Mouse (Mus musculus) spleen, adult 2 months (tissue): ENCODE measurements around the gene Rin2. TPM values are rescaled to one million over a fixed set of nuclear protein-coding genes. Genes with fewer than 3 reads are reported as not detected.

Experiments used
- DNase-seq, 2 experiments: peaks; one replicate each; pipeline versions ENCODE4 v3.0.0 to v3.0.0-alpha.2; 2012 to 2021; ENCODE audit warnings: low spot score in 2 of 2, low read depth in 1 of 2
- H3K27ac ChIP-seq: fragments of 200-500 bp; 2 replicates; pipeline ENCODE4 v1.5.1; 2012; ENCODE audit warnings: low read length, inconsistent platforms; ENCODE audit not compliant: insufficient read depth
- H3K27me3 ChIP-seq: fragments of 200-500 bp; 2 replicates; pipeline ENCODE4 v1.6.1; 2012; ENCODE audit warnings: mild to moderate bottlenecking, moderate library complexity, low read length, inconsistent platforms; ENCODE audit not compliant: control insufficient read depth, insufficient read depth
- H3K36me3 ChIP-seq: fragments of 200-500 bp; 2 replicates; pipeline ENCODE4 v1.6.1; 2012; ENCODE audit warnings: mild to moderate bottlenecking, low read length, inconsistent platforms; ENCODE audit not compliant: control insufficient read depth, insufficient read depth
- H3K4me1 ChIP-seq: fragments of 200-500 bp; 2 replicates; pipeline ENCODE4 v1.6.1; 2011; ENCODE audit warnings: inconsistent platforms; ENCODE audit not compliant: control insufficient read depth, insufficient read depth, insufficient read length
- H3K4me3 ChIP-seq: fragments of 200-500 bp; 2 replicates; pipeline ENCODE4 v1.5.1; 2011; ENCODE audit warnings: mild to moderate bottlenecking, inconsistent platforms; ENCODE audit not compliant: insufficient read depth, insufficient read length; ENCODE audit errors: extremely low read depth
- CTCF ChIP-seq: fragments of 200-500 bp; IDR thresholded peaks from 2 replicates; pipeline ENCODE4 v1.5.1; 2011; ENCODE audit warnings: mild to moderate bottlenecking, inconsistent platforms; ENCODE audit not compliant: insufficient read depth, insufficient read length, insufficient replicate concordance; ENCODE audit errors: extremely low read depth
- POLR2A ChIP-seq: fragments of 200-500 bp; IDR thresholded peaks from 2 replicates; pipeline ENCODE4 v1.6.1; 2011; ENCODE audit warnings: low read depth, low read length, inconsistent platforms
- WGBS: fragments of 180-500 bp; shearing (Covaris S2); methylation state at CpG from one replicate; pipeline ENCODE4 v1.1.7; 2018; 5-methylcytosine and 5-hydroxymethylcytosine counted together
- polyA plus RNA-seq: library from polyadenylated mRNA; depleted of rRNA; stranded (reverse); fragments of >200 nt; gene quantifications from 2 replicates; pipeline ENCODE4 v1.2.3, GENCODE M21; 2012

Rin2 gene
- polyA plus RNA-seq, 1 experiment: 2.2 TPM

- Histone ChIP-seq H3K27me3 (no peaks in the 10 kb centered on the region), H3K4me3 (no peak overlapping the region), H3K27ac (no peak overlapping the region), H3K4me1 (no peaks in the 10 kb centered on the region), H3K36me3 (no peaks in the 10 kb centered on the region)
- no peak for TF ChIP-seq CTCF
- TF ChIP-seq POLR2A: no peak
- no peak for DNase-seq
- 87% methylated on average over 13 of the region's 13 CpGs for WGBS
These were observed 68.0 kb downstream of the Rin2 start for GRCm38 (mm10) chr2:145742795-145743710.

GRCm38 (mm10) chr2:145746406-145746805, 71.4 kb downstream of the Rin2 start:
- no peak overlapping the region for H3K4me3 ChIP-seq
- H3K36me3 ChIP-seq: no peaks in the 10 kb centered on the region
- H3K27ac ChIP-seq: no peak overlapping the region
- no peaks in the 10 kb centered on the region for H3K27me3 ChIP-seq
- no peak for DNase-seq
- no peaks in the 10 kb centered on the region for H3K4me1 ChIP-seq
- WGBS: 80% methylated on average over 1 of the region's 1 CpGs
- no peak for TF ChIP-seq POLR2A

GRCm38 (mm10) chr2:145749645-145750044, 74.6 kb downstream of the Rin2 start:
- Histone ChIP-seq H3K27me3 (no peaks in the 10 kb centered on the region), H3K4me3 (no peak overlapping the region), H3K36me3 (no peaks in the 10 kb centered on the region), H3K27ac (no peak overlapping the region), H3K4me1 (no peaks in the 10 kb centered on the region)
- TF ChIP-seq POLR2A: no peak
- TF ChIP-seq CTCF: no peak
- 86% methylated on average over 5 of the region's 5 CpGs for WGBS
- no peak for DNase-seq

GRCm38 (mm10) chr2:145752572-145752971, 77.6 kb downstream of the Rin2 start:
- Histone ChIP-seq H3K4me3 (no peak overlapping the region), H3K4me1 (no peaks in the 10 kb centered on the region), H3K27ac (no peak overlapping the region), H3K27me3 (no peaks in the 10 kb centered on the region), H3K36me3 (no peaks in the 10 kb centered on the region)
- no peak for DNase-seq
- 85% methylated on average over 6 of the region's 6 CpGs for WGBS
- no peak for TF ChIP-seq POLR2A
- TF ChIP-seq CTCF: no peak

GRCm38 (mm10) chr2:145753973-145754372, 79.0 kb downstream of the Rin2 start:
- TF ChIP-seq CTCF: no peak
- TF ChIP-seq POLR2A: no peak
- Histone ChIP-seq H3K27ac (no peak overlapping the region), H3K4me1 (no peaks in the 10 kb centered on the region), H3K4me3 (no peak overlapping the region), H3K27me3 (no peaks in the 10 kb centered on the region), H3K36me3 (no peaks in the 10 kb centered on the region)
- DNase-seq: no peak
- WGBS: 20% methylated on average over 7 of the region's 7 CpGs

- Histone ChIP-seq H3K27me3 (no peaks in the 10 kb centered on the region), H3K4me1 (no peaks in the 10 kb centered on the region), H3K4me3 (no peak overlapping the region), H3K36me3 (no peaks in the 10 kb centered on the region), H3K27ac (no peak overlapping the region)
- WGBS: 86% methylated on average over 12 of the region's 12 CpGs
- TF ChIP-seq CTCF: no peak
- no peak for TF ChIP-seq POLR2A
- no peak for DNase-seq
These were observed 81.1 kb downstream of the Rin2 start for GRCm38 (mm10) chr2:145755864-145756822.

- no peaks in the 10 kb centered on the region for H3K27me3 ChIP-seq
- H3K4me3 ChIP-seq: no peak overlapping the region
- H3K27ac ChIP-seq: no peak overlapping the region
- no peaks in the 10 kb centered on the region for H3K36me3 ChIP-seq
- no peak for TF ChIP-seq POLR2A
- TF ChIP-seq CTCF: no peak
- no peaks in the 10 kb centered on the region for H3K4me1 ChIP-seq
- WGBS: 64% methylated on average over 3 of the region's 3 CpGs
- DNase-seq: no peak
These were observed 85.1 kb downstream of the Rin2 start for GRCm38 (mm10) chr2:145760121-145760520.
